Mouse (Mus musculus): ENCODE measurements around the gene Ess2. TPM values are rescaled to one million over a fixed set of nuclear protein-coding genes. Genes with fewer than 3 reads are reported as not detected.
A peak's percentile ranks its signal among the peaks of the same experiment; 100 is the strongest.

Ess2 gene
- polyA plus RNA-seq, 1 experiment from 2014 or later, result 43.5 TPM

DNA sequence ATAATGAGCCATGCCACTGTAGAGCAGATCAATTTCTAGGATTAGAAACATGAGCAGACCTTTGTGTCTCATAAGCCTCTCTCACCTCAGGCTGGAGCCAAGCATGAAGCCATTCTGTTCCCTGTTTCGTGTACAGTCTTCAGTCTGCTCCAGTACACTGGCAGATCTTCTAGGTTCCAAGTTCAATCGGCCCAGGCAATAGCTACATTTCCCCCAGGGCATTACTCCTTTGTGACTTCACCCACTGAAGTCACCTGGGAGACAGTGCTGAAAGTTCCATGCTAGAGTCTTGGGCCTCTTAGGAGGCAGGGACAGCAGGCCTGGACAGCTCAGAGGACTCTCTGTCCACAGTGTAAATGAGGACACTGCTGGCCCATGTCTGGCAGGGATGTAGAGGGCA is 17.2 kb downstream of the Ess2 start, which contains the start of gene Tssk1:
TSS of gene Tssk1 (plus strand) at position 301 of the 400 bp plus-strand sequence.
- Histone ChIP-seq H3K4me2 (ENCODE audit: low read length) (no peak within 1 kb of the TSS), H3K36me3 (ENCODE audit: control insufficient read depth, insufficient read depth, low read length) (peaks cover 9% of the 10 kb centered on the region), H3K9ac (ENCODE audit: low read length) (no peak within 1 kb of the TSS), H3K4me3 (ENCODE audit: low read depth, low read length) (no peak within 1 kb of the TSS), H3K27me3 (replicated peaks; ENCODE audit: control insufficient read depth, insufficient read depth, low read length) (no peaks in the 10 kb centered on the region), H3K9me3 (replicated peaks; ENCODE audit: control insufficient read depth, low read length) (no peaks in the 10 kb centered on the region), H3K4me1 (ENCODE audit: control insufficient read depth, insufficient read depth, low read length) (peaks cover 14% of the 10 kb centered on the region), H3K27ac (ENCODE audit: low read depth, low read length) (no peak within 1 kb of the TSS)
- 90% methylated on average over 2 of the region's 2 CpGs for WGBS
- no peak for ATAC-seq
- DNase-seq (ENCODE audit: low spot score), result no peak

DNA sequence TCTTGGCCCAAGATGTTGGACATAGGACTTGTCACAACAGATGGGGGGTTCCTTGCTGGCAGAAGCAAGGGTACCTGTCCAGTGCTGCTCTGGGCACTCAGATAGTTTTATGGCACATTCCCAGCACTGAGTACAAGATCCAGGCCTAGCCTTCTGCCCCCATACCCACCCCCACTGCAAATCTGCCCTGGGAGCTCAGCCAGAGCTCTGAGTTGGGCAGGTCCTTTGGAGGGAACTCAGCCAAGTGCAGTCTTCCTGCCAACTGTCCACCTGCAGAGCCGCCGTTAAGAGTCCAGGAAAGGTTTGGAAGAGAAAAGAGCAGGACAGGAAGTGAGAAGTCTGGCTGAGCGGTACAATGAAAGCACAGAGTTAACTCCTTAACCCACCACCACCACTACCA is 18.5 kb downstream of the Ess2 start:
- H3K27me3 ChIP-seq (replicated peaks; ENCODE audit: control insufficient read depth, insufficient read depth, low read length), result no peaks in the 10 kb centered on the region
- H3K4me2 ChIP-seq (ENCODE audit: low read length), result no peak overlapping the region
- ATAC-seq (no peak), DNase-seq (ENCODE audit: low spot score) (no peak)
- 0 out of 2 replicates have a peak, but pooled peaks cover 3% of the 10 kb centered on the region for H3K36me3 ChIP-seq (ENCODE audit: control insufficient read depth, insufficient read depth, low read length)
- H3K9ac ChIP-seq (ENCODE audit: low read length), result no peak overlapping the region
- 58% methylated on average over 3 of the region's 3 CpGs for WGBS
- H3K27ac ChIP-seq (ENCODE audit: low read depth, low read length), result no peak overlapping the region
- H3K4me1 ChIP-seq (ENCODE audit: control insufficient read depth, insufficient read depth, low read length), result peaks cover 14% of the 10 kb centered on the region
- H3K9me3 ChIP-seq (replicated peaks; ENCODE audit: control insufficient read depth, low read length), result no peaks in the 10 kb centered on the region
- H3K4me3 ChIP-seq (ENCODE audit: low read depth, low read length), result no peak overlapping the region

DNA sequence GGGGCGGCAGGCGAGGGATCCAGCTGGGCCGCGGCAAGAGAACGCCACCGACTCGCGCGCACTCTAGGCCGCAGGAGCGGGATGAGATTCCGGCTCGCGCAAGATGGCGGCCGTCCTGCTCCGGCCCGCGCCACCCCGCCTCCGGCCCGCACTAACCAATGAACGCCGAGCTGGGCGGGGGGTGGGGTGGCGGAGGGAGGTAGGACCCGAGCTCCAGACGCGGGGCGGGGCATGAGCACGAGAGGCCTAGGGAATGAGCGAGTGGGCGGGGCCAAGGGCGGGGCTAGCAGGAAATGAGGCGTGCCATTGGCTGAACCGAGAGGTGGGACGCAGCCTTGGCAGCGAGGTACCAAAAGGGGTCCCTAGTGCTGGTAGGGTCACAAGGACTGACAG is 19.6 kb downstream of the Ess2 start, which contains the start of gene Gm20518:
TSS of gene Gm20518 (minus strand) at position 105 of the 393 bp plus-strand sequence.
- peak; percentile 97 for ATAC-seq

DNA sequence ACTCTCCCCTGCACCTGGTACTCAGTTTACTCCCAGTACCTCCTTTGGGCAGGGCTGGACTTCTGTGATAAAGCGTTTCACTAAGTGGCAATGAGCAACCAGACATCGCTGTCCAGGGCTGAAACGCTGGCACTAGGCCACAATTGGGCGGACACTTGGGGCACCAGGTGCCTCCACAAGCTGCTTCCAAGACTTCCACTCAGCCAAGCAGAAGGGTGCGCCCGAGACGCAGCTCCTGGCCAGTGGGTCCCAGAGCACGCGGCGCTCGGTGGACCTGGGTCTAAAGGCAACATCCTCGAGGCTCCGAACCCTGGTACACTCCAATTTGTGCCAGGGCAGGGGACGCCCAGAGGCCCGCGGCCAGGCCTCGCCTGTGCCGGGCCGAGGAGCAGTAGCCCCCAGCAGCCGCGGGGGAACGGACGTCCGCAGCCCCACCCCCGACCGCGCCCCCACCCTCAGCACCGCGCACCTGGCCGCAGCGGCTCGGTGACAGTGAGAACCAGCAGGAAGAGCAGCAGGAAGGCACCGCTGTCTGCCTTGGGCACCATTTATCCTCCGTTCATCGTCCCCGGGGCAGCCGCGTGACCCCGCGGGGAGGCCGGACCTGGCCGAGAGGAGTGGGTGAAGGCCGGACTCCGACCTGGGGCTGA is 20.1 kb downstream of the Ess2 start:
- H3K27me3 ChIP-seq (replicated peaks; ENCODE audit: control insufficient read depth, insufficient read depth, low read length), result no peaks in the 10 kb centered on the region
- peak overlapping the region; percentile 94 for H3K27ac ChIP-seq (ENCODE audit: low read depth, low read length)
- H3K9me3 ChIP-seq (replicated peaks; ENCODE audit: control insufficient read depth, low read length), result no peaks in the 10 kb centered on the region
- peak overlapping the region; percentile 95 for H3K4me2 ChIP-seq (ENCODE audit: low read length)
- peak overlapping the region; percentile 99 for H3K9ac ChIP-seq (ENCODE audit: low read length)
- DNase-seq (ENCODE audit: low spot score) (peak; percentile 71), ATAC-seq (peak; percentile 64)
- peaks cover 16% of the 10 kb centered on the region for H3K4me1 ChIP-seq (ENCODE audit: control insufficient read depth, insufficient read depth, low read length)
- WGBS, result under 1% methylated on average over 43 of the region's 44 CpGs
- H3K4me3 ChIP-seq (ENCODE audit: low read depth, low read length), result peak overlapping the region; percentile 97
- H3K36me3 ChIP-seq (ENCODE audit: control insufficient read depth, insufficient read depth, low read length), result 0 out of 2 replicates have a peak, but pooled peaks cover under 1% of the 10 kb centered on the region

More for the DNA sequence above, 19.6 kb downstream of the Ess2 start, which contains the start of gene Gm20518:
- peak within 1 kb of the TSS; percentile 97 for H3K4me3 ChIP-seq (ENCODE audit: low read depth, low read length)
- no peaks in the 10 kb centered on the region for H3K36me3 ChIP-seq (ENCODE audit: control insufficient read depth, insufficient read depth, low read length)
- no peaks in the 10 kb centered on the region for H3K27me3 ChIP-seq (replicated peaks; ENCODE audit: control insufficient read depth, insufficient read depth, low read length)
- peak within 1 kb of the TSS; percentile 94 for H3K27ac ChIP-seq (ENCODE audit: low read depth, low read length)
- H3K4me1 ChIP-seq (ENCODE audit: control insufficient read depth, insufficient read depth, low read length), result peaks cover 16% of the 10 kb centered on the region
- H3K9me3 ChIP-seq (replicated peaks; ENCODE audit: control insufficient read depth, low read length), result no peaks in the 10 kb centered on the region
- H3K9ac ChIP-seq (ENCODE audit: low read length), result peak within 1 kb of the TSS; percentile 99
- H3K4me2 ChIP-seq (ENCODE audit: low read length), result peak within 1 kb of the TSS; percentile 95
- WGBS, result under 1% methylated on average over 30 of the region's 38 CpGs
- DNase-seq (ENCODE audit: low spot score), result peak; percentile 99

DNA sequence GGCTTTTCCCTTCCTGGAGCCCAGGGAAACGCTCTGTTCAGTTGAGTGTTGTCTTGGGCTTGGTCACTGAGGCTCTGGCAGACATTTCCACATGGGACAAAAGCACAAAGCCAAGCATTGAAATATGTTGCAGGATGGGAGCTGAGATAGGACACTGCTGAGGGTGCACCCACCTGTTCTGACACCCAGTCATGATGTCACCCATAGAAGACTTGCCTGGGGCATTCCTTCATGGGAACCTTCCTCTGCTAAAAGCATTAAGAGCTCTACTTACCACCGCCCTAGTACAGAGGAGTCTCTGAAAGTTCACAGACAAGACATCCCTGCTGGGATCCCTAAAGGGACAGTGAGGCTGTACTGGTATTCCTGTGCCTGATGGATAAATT is 20.8 kb downstream of the Ess2 start:
- Histone ChIP-seq H3K27ac (ENCODE audit: low read depth, low read length) (peak overlapping the region; percentile 94; the same call in 1 of the 2 replicates), H3K9ac (ENCODE audit: low read length) (peak overlapping the region; percentile 99), H3K27me3 (replicated peaks; ENCODE audit: control insufficient read depth, insufficient read depth, low read length) (no peaks in the 10 kb centered on the region), H3K4me3 (ENCODE audit: low read depth, low read length) (peak overlapping the region; percentile 97), H3K36me3 (ENCODE audit: control insufficient read depth, insufficient read depth, low read length) (0 out of 2 replicates have a peak, but pooled peaks cover 6% of the 10 kb centered on the region), H3K4me1 (ENCODE audit: control insufficient read depth, insufficient read depth, low read length) (peaks cover 16% of the 10 kb centered on the region), H3K9me3 (replicated peaks; ENCODE audit: control insufficient read depth, low read length) (no peaks in the 10 kb centered on the region), H3K4me2 (ENCODE audit: low read length) (peak overlapping the region; percentile 95)
- WGBS, result 42% methylated on average over 2 of the region's 2 CpGs
- DNase-seq (ENCODE audit: low spot score) (no peak), ATAC-seq (no peak)

DNA sequence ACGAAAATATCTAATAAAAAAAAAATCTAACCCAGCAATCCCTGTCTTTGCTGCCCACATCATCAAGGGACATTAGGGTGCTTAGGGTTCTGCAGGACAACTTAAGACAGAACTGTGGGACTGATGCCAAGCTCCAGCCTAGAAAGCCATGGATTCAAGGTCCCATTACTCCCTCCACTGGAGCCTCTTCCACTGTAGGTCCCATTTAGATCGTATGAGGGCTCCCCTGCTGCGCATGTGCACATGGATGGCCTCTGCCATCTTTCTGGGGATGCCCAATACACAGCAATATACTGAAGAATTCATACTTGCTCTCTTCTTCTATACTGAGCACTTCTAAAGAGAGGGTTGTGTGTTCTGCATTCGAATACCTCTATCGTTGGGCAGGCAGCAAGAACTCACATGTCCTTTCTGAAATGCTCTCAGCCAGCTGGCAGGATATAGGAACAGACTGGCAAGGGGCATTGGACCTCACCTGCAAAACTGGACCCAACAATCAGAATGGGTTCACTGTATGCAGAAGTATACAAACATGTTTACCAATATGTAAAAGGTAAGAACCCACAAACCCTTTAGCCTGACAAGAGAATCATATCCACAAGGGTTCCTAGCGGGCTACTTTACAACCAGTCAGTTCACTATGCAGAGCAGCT is 21.3 kb downstream of the Ess2 start:
- DNase-seq (ENCODE audit: low spot score) (no peak), ATAC-seq (no peak)
- Histone ChIP-seq H3K9me3 (replicated peaks; ENCODE audit: control insufficient read depth, low read length) (no peaks in the 10 kb centered on the region), H3K4me2 (ENCODE audit: low read length) (peak overlapping the region; percentile 95), H3K4me1 (ENCODE audit: control insufficient read depth, insufficient read depth, low read length) (peaks cover 16% of the 10 kb centered on the region), H3K36me3 (ENCODE audit: control insufficient read depth, insufficient read depth, low read length) (0 out of 2 replicates have a peak, but pooled peaks cover 6% of the 10 kb centered on the region), H3K27ac (ENCODE audit: low read depth, low read length) (no peak overlapping the region), H3K4me3 (ENCODE audit: low read depth, low read length) (peak overlapping the region; percentile 97), H3K27me3 (replicated peaks; ENCODE audit: control insufficient read depth, insufficient read depth, low read length) (no peaks in the 10 kb centered on the region), H3K9ac (ENCODE audit: low read length) (peak overlapping the region; percentile 99)
- 84% methylated on average over 6 of the region's 6 CpGs for WGBS

DNA sequence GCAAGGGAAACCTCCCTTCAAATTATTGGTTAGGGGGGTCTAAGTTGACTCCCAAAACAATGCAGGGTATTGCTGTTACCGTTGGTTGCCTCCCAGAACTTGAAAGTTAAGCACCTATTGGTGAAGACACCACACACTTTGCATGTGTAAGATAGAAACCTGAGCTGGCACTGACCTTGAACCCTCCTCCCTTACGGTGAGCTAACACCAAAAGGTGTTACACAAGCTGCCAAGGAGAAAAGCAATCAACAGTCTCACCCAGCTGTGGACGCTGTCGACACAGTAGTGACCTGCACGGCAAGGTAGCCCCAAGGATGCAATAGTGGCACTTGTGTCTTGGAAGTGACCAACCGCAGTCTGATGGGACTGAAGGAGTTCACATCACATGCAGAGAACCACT is 27.0 kb downstream of the Ess2 start:
- no peak for ATAC-seq
- 95% methylated on average over 6 of the region's 6 CpGs for WGBS
- Histone ChIP-seq H3K27ac (ENCODE audit: low read depth, low read length) (no peak overlapping the region), H3K27me3 (replicated peaks; ENCODE audit: control insufficient read depth, insufficient read depth, low read length) (no peaks in the 10 kb centered on the region), H3K4me1 (ENCODE audit: control insufficient read depth, insufficient read depth, low read length) (peaks cover 2% of the 10 kb centered on the region; the same call in 1 of the 2 replicates), H3K4me2 (ENCODE audit: low read length) (no peak overlapping the region), H3K36me3 (ENCODE audit: control insufficient read depth, insufficient read depth, low read length) (peaks cover 18% of the 10 kb centered on the region; the same call in 1 of the 2 replicates), H3K4me3 (ENCODE audit: low read depth, low read length) (no peak overlapping the region), H3K9me3 (replicated peaks; ENCODE audit: control insufficient read depth, low read length) (no peaks in the 10 kb centered on the region), H3K9ac (ENCODE audit: low read length) (no peak overlapping the region)
- no peak for DNase-seq (ENCODE audit: low spot score)

DNA sequence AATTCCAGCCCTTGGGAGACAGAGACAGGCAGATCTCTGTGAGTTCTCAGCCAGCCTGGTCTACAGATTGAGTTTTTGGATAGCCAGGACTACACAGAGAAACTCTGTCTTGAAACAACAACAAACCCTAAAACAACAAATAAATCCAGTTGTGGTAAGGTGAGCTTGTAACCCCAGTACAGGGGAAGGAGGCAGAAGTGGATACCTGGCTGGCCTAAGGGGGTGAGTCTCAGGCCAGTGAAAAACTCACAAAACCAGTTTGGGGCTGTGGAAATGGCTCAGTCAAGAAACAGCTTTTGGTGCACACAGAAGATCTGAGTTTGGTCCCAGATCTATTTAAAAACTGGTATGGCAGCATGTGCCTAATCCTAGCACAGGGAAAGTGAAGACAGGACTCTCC is 29.0 kb downstream of the Ess2 start:
- Histone ChIP-seq H3K4me3 (ENCODE audit: low read depth, low read length) (no peak overlapping the region), H3K9ac (ENCODE audit: low read length) (no peak overlapping the region), H3K4me1 (ENCODE audit: control insufficient read depth, insufficient read depth, low read length) (peaks cover 2% of the 10 kb centered on the region; the same call in 1 of the 2 replicates), H3K27me3 (replicated peaks; ENCODE audit: control insufficient read depth, insufficient read depth, low read length) (no peaks in the 10 kb centered on the region), H3K36me3 (ENCODE audit: control insufficient read depth, insufficient read depth, low read length) (peaks cover 20% of the 10 kb centered on the region; the same call in 1 of the 2 replicates), H3K27ac (ENCODE audit: low read depth, low read length) (no peak overlapping the region), H3K4me2 (ENCODE audit: low read length) (no peak overlapping the region), H3K9me3 (replicated peaks; ENCODE audit: control insufficient read depth, low read length) (no peaks in the 10 kb centered on the region)
- ATAC-seq (no peak), DNase-seq (ENCODE audit: low spot score) (no peak)

DNA sequence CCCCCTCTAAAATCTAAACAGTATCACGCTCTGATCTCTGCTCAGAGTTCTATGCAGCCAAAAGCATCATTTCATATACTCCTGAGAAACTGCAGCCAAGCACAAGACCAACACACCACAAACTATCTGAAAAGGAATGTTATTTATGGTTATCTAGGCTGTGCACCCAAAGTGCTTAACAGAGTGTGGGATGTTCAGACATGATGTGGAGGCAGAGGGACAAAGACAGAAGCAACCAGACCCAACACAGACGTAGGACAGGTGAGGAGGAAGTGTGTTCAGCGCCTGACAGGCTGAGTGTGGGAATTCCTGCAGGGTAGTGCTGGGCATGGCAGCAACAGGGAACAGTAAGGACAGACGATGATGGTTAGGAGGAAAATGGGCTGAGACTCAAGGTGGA is 31.6 kb downstream of the Ess2 start:
- Histone ChIP-seq H3K36me3 (ENCODE audit: control insufficient read depth, insufficient read depth, low read length) (peaks cover 14% of the 10 kb centered on the region; the same call in 1 of the 2 replicates), H3K4me3 (ENCODE audit: low read depth, low read length) (no peak overlapping the region), H3K27ac (ENCODE audit: low read depth, low read length) (no peak overlapping the region), H3K9ac (ENCODE audit: low read length) (no peak overlapping the region), H3K4me2 (ENCODE audit: low read length) (no peak overlapping the region), H3K27me3 (replicated peaks; ENCODE audit: control insufficient read depth, insufficient read depth, low read length) (no peaks in the 10 kb centered on the region), H3K9me3 (replicated peaks; ENCODE audit: control insufficient read depth, low read length) (no peaks in the 10 kb centered on the region), H3K4me1 (ENCODE audit: control insufficient read depth, insufficient read depth, low read length) (no peaks in the 10 kb centered on the region)
- ATAC-seq, result no peak
- no peak for DNase-seq (ENCODE audit: low spot score)
- 96% methylated on average over 4 of the region's 4 CpGs for WGBS
